Mouse (Mus musculus) bone marrow, adult 2 months (tissue): Measurements from ENCODE around the gene Rgsl1.

ENCODE experiments used
- CTCF ChIP-seq: fragments of 200-500 bp; IDR thresholded peaks from 2 replicates; pipeline ENCODE4 v1.5.1; 2011; ENCODE audit warnings: low read length, control low read depth; ENCODE audit not compliant: control insufficient read depth, insufficient read depth
- POLR2A ChIP-seq: fragments of 200-500 bp; IDR thresholded peaks from 2 replicates; pipeline ENCODE4 v1.6.1; 2011; ENCODE audit warnings: low read depth, mild to moderate bottlenecking, control low read depth, low read length, borderline replicate concordance; ENCODE audit not compliant: control insufficient read depth

- TF ChIP-seq CTCF: no peak
- no peak for TF ChIP-seq POLR2A
These were observed 73.8 kb downstream of the Rgsl1 start for GRCm38 (mm10) chr1:153769998-153770775.
